Mouse (Mus musculus) stomach, postnatal 0 days (tissue): Measurements from ENCODE around the gene Nphs1.
A peak's percentile ranks its signal among the peaks of the same experiment; 100 is the strongest.

ENCODE experiments used
- CTCF ChIP-seq: IDR thresholded peaks from 2 replicates; pipeline ENCODE4 v1.5.1; 2016; ENCODE audit warnings: antibody characterized with exemption, low read depth, mild to moderate bottlenecking, moderate library complexity
- EP300 ChIP-seq: optimal IDR thresholded peaks from 2 replicates; pipeline ENCODE3; 2016; ENCODE audit warnings: antibody characterized with exemption

DNA sequence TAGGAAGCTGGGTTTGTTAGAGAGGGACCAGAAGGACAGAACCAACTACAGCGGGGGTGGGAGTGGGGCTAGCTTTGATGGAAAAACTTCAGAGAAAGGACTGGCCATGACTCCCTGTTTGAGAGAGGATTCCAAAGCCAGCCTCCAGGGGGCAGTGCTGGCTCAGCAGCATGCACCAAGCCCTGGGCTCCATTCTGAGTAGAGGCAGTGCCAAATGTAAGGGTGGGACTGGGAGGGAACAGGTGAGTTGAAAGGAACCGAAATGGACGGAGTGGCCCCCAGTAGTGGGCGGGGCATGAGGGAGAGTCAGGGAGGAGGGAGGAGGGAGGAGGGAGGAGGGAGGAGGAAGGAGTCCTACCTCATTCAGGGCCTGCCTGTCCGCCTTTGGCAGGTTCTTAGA is 17.4 kb upstream of the Nphs1 start:
- TF ChIP-seq EP300 (no peak), CTCF (peak; percentile 82)
